Mouse (Mus musculus) heart, postnatal 4 days (tissue): ENCODE measurements around the gene Abca14. TPM values are rescaled to one million over a fixed set of nuclear protein-coding genes. Genes with fewer than 3 reads are reported as not detected.
"Not testable (repeated sequence)": the region's sequence is repeated elsewhere in the genome, so short reads cannot be mapped to it uniquely, and the experiment has no call there.

Experiments
- DNase-seq: peaks from one replicate; pipeline ENCODE4 v3.0.0; 2021
- total RNA-seq, 2 experiments: library from RNA; stranded (reverse); gene quantifications; 2 replicates each; pipeline ENCODE4 v1.2.3; 2021

The Abca14 gene
- total RNA-seq, 2 experiments from 2014 or later, result 0.20 TPM; not detected in 1

GRCm38 (mm10) chr7:120201771-120202170 is 2.0 kb upstream of the Abca14 start, which contains the start of gene Crym:
Gene Crym (minus strand): TSS chr7:120202111.
- no peak for DNase-seq

GRCm38 (mm10) chr7:120205989-120206388 is 2.2 kb downstream of the Abca14 start:
- peak; percentile 10 for DNase-seq

- no peak for DNase-seq
Measured at GRCm38 (mm10) chr7:120228541-120228940, 24.8 kb downstream of the Abca14 start.

GRCm38 (mm10) chr7:120241092-120241491 is 37.3 kb downstream of the Abca14 start:
- no peak for DNase-seq

- DNase-seq, result no peak
Measured at GRCm38 (mm10) chr7:120271135-120271991, 67.6 kb downstream of the Abca14 start.

GRCm38 (mm10) chr7:120272110-120272509 is 68.3 kb downstream of the Abca14 start:
- DNase-seq, result peak; percentile 6

GRCm38 (mm10) chr7:120285286-120285685 is 81.5 kb downstream of the Abca14 start:
- peak; percentile 6 for DNase-seq

- DNase-seq, result no peak
Measured at GRCm38 (mm10) chr7:120316086-120316485, 112.3 kb downstream of the Abca14 start.

- no peak for DNase-seq
Measured at GRCm38 (mm10) chr7:120322963-120323362, 119.2 kb downstream of the Abca14 start.

GRCm38 (mm10) chr7:120325911-120326310 is 122.2 kb downstream of the Abca14 start:
- DNase-seq, result not testable (repeated sequence)

GRCm38 (mm10) chr7:120327220-120328073 is 123.7 kb downstream of the Abca14 start:
- peak; percentile 39 for DNase-seq

- peak; percentile 27 for DNase-seq
Measured at GRCm38 (mm10) chr7:120328087-120328793, 124.5 kb downstream of the Abca14 start, which contains the start of gene Abca15. Gene Abca15 (plus strand): TSS chr7:120328670.

GRCm38 (mm10) chr7:120361159-120361558 is 157.4 kb downstream of the Abca14 start:
- DNase-seq, result peak; percentile 5

Other genes starting within 250 kb of the Abca14 start
- under 1 TPM; 0.02 to 0.05 TPM for gene Dnah3, start 108.7 kb upstream of the Abca14 start, total RNA-seq
- 10 to 100 TPM; 15.5 to 16.8 TPM for gene Tmem159, start 101.6 kb upstream of the Abca14 start, total RNA-seq
- under 1 TPM; 0.11 to 0.36 TPM for gene Zp2, start 58.7 kb upstream of the Abca14 start, total RNA-seq
- under 1 TPM; 0.11 to 0.12 TPM for gene Anks4b, start 30.1 kb upstream of the Abca14 start, total RNA-seq
- gene Crym, start 1.9 kb upstream of the Abca14 start, total RNA-seq, result under 1 TPM; 0.45 to 0.63 TPM
- gene Abca15, start 124.7 kb downstream of the Abca14 start, total RNA-seq, result not detected
- gene Abca16, start 205.7 kb downstream of the Abca14 start, total RNA-seq, result not detected